Comparison of ENCODE assay signal across 18 mouse cellular contexts in genomic region chr5:74955565-74955964, GRCm38 (mm10).
DNase-seq lines count a peak whose midpoint lies in the region; ATAC-seq lines count a peak whose summit lies in the region.
"Had no signal": no experiment of that assay in that cellular context is flagged by ENCODE, and none has a peak within 500 bp of the region (broad histone marks: within the 10 kb centered on the region; RNA-seq: fewer than 3 reads in every experiment).

No protein-coding gene starts in this region.

- H3K9me3 ChIP-seq in heart, embryonic 10.5 days, result no peaks in the 10 kb centered on the region
- H3K9me3 ChIP-seq in midbrain, embryonic 11.5 days (ENCODE audit: control insufficient read depth, low read length), result no peaks in the 10 kb centered on the region
- H3K9me3 ChIP-seq in midbrain, embryonic 16.5 days (replicated peaks; ENCODE audit: control insufficient read depth, low read length, poor library complexity, severe bottlenecking), result no peaks in the 10 kb centered on the region
- H3K9me3 ChIP-seq: G1E had no signal

- peaks cover 76% of the 10 kb centered on the region for H3K27me3 ChIP-seq in heart, embryonic 10.5 days (ENCODE audit: insufficient read depth, poor library complexity, severe bottlenecking)
- peaks cover 15% of the 10 kb centered on the region for H3K27me3 ChIP-seq in midbrain, embryonic 11.5 days (ENCODE audit: control insufficient read depth, insufficient read depth, low read length)
- peaks cover 43% of the 10 kb centered on the region for H3K27me3 ChIP-seq in midbrain, embryonic 16.5 days (ENCODE audit: control insufficient read depth, insufficient read depth, low read depth, low read length)
- H3K27me3 ChIP-seq: Patski had no signal

- H3K27ac ChIP-seq in heart, embryonic 10.5 days, result no peak overlapping the region
- H3K27ac ChIP-seq in midbrain, embryonic 11.5 days (ENCODE audit: low read depth, low read length), result no peak overlapping the region
- no peak overlapping the region for H3K27ac ChIP-seq in midbrain, embryonic 16.5 days (ENCODE audit: low read length)

- WGBS in heart, embryonic 10.5 days, result 77% methylated on average over 1 of the region's 1 CpGs
- WGBS in midbrain, embryonic 11.5 days, result 82% methylated on average over 1 of the region's 1 CpGs
- 95% methylated on average over 1 of the region's 1 CpGs for WGBS in midbrain, embryonic 16.5 days

- H3K4me1 ChIP-seq in heart, embryonic 10.5 days, result peaks cover 22% of the 10 kb centered on the region
- H3K4me1 ChIP-seq in midbrain, embryonic 11.5 days (ENCODE audit: control insufficient read depth, insufficient read depth, low read length), result no peaks in the 10 kb centered on the region
- H3K4me1 ChIP-seq in midbrain, embryonic 16.5 days (ENCODE audit: control insufficient read depth, insufficient read depth, low read length), result 0 out of 2 replicates have a peak, but pooled peaks cover 2% of the 10 kb centered on the region

- no peaks in the 10 kb centered on the region for H3K36me3 ChIP-seq in heart, embryonic 10.5 days
- H3K36me3 ChIP-seq in midbrain, embryonic 11.5 days (ENCODE audit: control insufficient read depth, insufficient read depth, low read length), result no peaks in the 10 kb centered on the region
- H3K36me3 ChIP-seq in midbrain, embryonic 16.5 days (ENCODE audit: control insufficient read depth, insufficient read depth, low read length), result no peaks in the 10 kb centered on the region
- H3K36me3 ChIP-seq: G1E had no signal

- no peak overlapping the region for H3K4me3 ChIP-seq in heart, embryonic 10.5 days
- no peak overlapping the region for H3K4me3 ChIP-seq in midbrain, embryonic 11.5 days (ENCODE audit: low read depth, low read length)
- no peak overlapping the region for H3K4me3 ChIP-seq in midbrain, embryonic 16.5 days (ENCODE audit: low read depth, low read length)

- peak; percentile 81 for DNase-seq in heart, adult 11 months
- no peak for DNase-seq in heart, embryonic 10.5 days (ENCODE audit: low spot score)
- DNase-seq in midbrain, embryonic 11.5 days (ENCODE audit: low spot score, missing footprints), result peak; percentile 57
- DNase-seq: adrenal gland, adult 2 months; adrenal gland, adult 8-10 months; adrenal gland, postnatal 10 days; adrenal gland, postnatal 14 days; adrenal gland, postnatal 25 days; adrenal gland, postnatal 36 days; B cell, adult 2 months; cerebellum, adult 11 months; cerebellum, adult 11-12 months; cerebellum, adult 18-20 months had no signal

- ATAC-seq in midbrain, embryonic 11.5 days (ENCODE audit: low FRiP score), result no peak
- no peak for ATAC-seq in midbrain, embryonic 16.5 days
- ATAC-seq: activated CD4-positive, CD25-positive, alpha-beta regulatory T cell, adult 4 months; CD4-positive, CD25-positive, alpha-beta regulatory T cell, adult 4 months; Patski had no signal

- H3K9ac ChIP-seq in midbrain, embryonic 11.5 days (ENCODE audit: low read length), result no peak overlapping the region
- no peak overlapping the region for H3K9ac ChIP-seq in midbrain, embryonic 16.5 days (ENCODE audit: low read depth, low read length)

- H3K4me2 ChIP-seq in midbrain, embryonic 11.5 days, result no peak overlapping the region
- no peak overlapping the region for H3K4me2 ChIP-seq in midbrain, embryonic 16.5 days (ENCODE audit: low read length)
